8 mouse cellular contexts compared by ENCODE assay signal in genomic region chr5:124538813-124539792, GRCm38 (mm10). TPM values are rescaled to one million over a fixed set of nuclear protein-coding genes. Genes with fewer than 3 reads are reported as not detected.
DNase-seq lines count a peak whose midpoint lies in the region; ATAC-seq and TF ChIP-seq lines count a peak whose summit lies in the region.

No protein-coding gene starts in this region.

- TF ChIP-seq EP300 in MEL (IDR thresholded peaks at IDR 0.05; ENCODE audit: low read depth in 1 of 2, low read length in 2 of 2), result no peak

- peak; percentile 84 for TF ChIP-seq RAD21 in MEL (IDR thresholded peaks at IDR 0.05; ENCODE audit: low read depth, low read length)

- H3K9ac ChIP-seq in kidney, embryonic 16.5 days (replicated peaks; ENCODE audit: low read length), result no peak overlapping the region
- no peak overlapping the region for H3K9ac ChIP-seq in MEL (ENCODE audit: control insufficient read depth, low read depth, low read length, poor library complexity, severe bottlenecking)

- TF ChIP-seq CTCF in MEL (IDR thresholded peaks at IDR 0.05 in 2 of 3, conservative IDR thresholded peaks at IDR 0.05 in 1 of 3; ENCODE audit: control insufficient read depth in 1 of 3, insufficient read depth in 1 of 3, low read depth in 2 of 3, low read length in 3 of 3, poor library complexity in 1 of 3, severe bottlenecking in 1 of 3), result peak; percentile 36 to 85 (median 49)
- TF ChIP-seq CTCF in spleen, adult 2 months (IDR thresholded peaks at IDR 0.05; ENCODE audit: extremely low read depth, insufficient read depth, insufficient read length, insufficient replicate concordance), result peak; percentile 33; the same call in 1 of the 2 replicates

- no peak overlapping the region for H3K27ac ChIP-seq in kidney, embryonic 16.5 days (ENCODE audit: low read length)
- no peak overlapping the region for H3K27ac ChIP-seq in MEL (ENCODE audit: control insufficient read depth, low read depth, low read length)
- H3K27ac ChIP-seq in spleen, adult 2 months (ENCODE audit: insufficient read depth, low read length), result no peak overlapping the region

- no peaks in the 10 kb centered on the region for H3K9me3 ChIP-seq in kidney, embryonic 16.5 days (ENCODE audit: low read length)
- no peaks in the 10 kb centered on the region for H3K9me3 ChIP-seq in MEL (replicated peaks; ENCODE audit: insufficient read depth, low read length)

- peak; percentile 58 for DNase-seq in kidney, adult 11 months
- peak; percentile 83 for DNase-seq in MEL (ENCODE audit: low read depth, low spot score)
- DNase-seq in cerebellum, adult 9-11 months, result peak; percentile 58
- DNase-seq in kidney, adult 9 months, result peak; percentile 83
- DNase-seq in lung, adult 18-20 months, result peak; percentile 64 to 81
- peak; percentile 68 to 73 for DNase-seq in spleen, adult 2 months (ENCODE audit: low read depth in 1 of 2, low spot score in 2 of 2)
- DNase-seq in testis, postnatal 14 days (ENCODE audit: low spot score), result no peak

- WGBS in kidney, embryonic 16.5 days, result 76% methylated on average over 14 of the region's 16 CpGs
- WGBS in spleen, adult 2 months, result 78% methylated on average over 16 of the region's 16 CpGs

- peaks cover 18% of the 10 kb centered on the region for H3K4me1 ChIP-seq in kidney, embryonic 16.5 days (ENCODE audit: insufficient read depth, low read length)
- peaks cover 15 to 21% of the 10 kb centered on the region in 2 experiments for H3K4me1 ChIP-seq in MEL (ENCODE audit: control insufficient read depth in 1 of 2, insufficient read depth in 2 of 2, low read length in 2 of 2)
- peaks cover 6% of the 10 kb centered on the region; the same call in 1 of the 2 replicates for H3K4me1 ChIP-seq in spleen, adult 2 months (ENCODE audit: control insufficient read depth, insufficient read depth, insufficient read length)

- ATAC-seq in kidney, embryonic 16.5 days (ENCODE audit: low FRiP score, low TSS enrichment), result no peak

- H3K4me2 ChIP-seq in kidney, embryonic 16.5 days (replicated peaks; ENCODE audit: low read depth, low read length), result no peak overlapping the region

- H3K27me3 ChIP-seq in kidney, embryonic 16.5 days (ENCODE audit: insufficient read depth, low read length), result no peaks in the 10 kb centered on the region
- no peaks in the 10 kb centered on the region for H3K27me3 ChIP-seq in MEL (ENCODE audit: control insufficient read depth in 1 of 2, insufficient read depth in 2 of 2, low read length in 2 of 2)
- no peaks in the 10 kb centered on the region for H3K27me3 ChIP-seq in spleen, adult 2 months (ENCODE audit: control insufficient read depth, insufficient read depth, low read length)

- TF ChIP-seq POLR2A in MEL (IDR thresholded peaks at IDR 0.05; ENCODE audit: control insufficient read depth in 1 of 2, insufficient read depth in 1 of 2, low read depth in 1 of 2, low read length in 2 of 2, poor library complexity in 1 of 2), result no peak
- no peak for TF ChIP-seq POLR2A in spleen, adult 2 months (IDR thresholded peaks at IDR 0.05; ENCODE audit: low read depth, low read length)

- no peak overlapping the region for H3K4me3 ChIP-seq in kidney, embryonic 16.5 days (ENCODE audit: low read length)
- H3K4me3 ChIP-seq in MEL (ENCODE audit: control insufficient read depth in 1 of 2, insufficient read depth in 1 of 2, low read depth in 2 of 2, low read length in 2 of 2), result no peak overlapping the region
- no peak overlapping the region for H3K4me3 ChIP-seq in spleen, adult 2 months (ENCODE audit: extremely low read depth, insufficient read depth, insufficient read length)

- H3K79me2 ChIP-seq in MEL (ENCODE audit: control insufficient read depth, insufficient read depth, low read length, poor library complexity), result peaks cover 26% of the 10 kb centered on the region

- peaks cover 7% of the 10 kb centered on the region for H3K36me3 ChIP-seq in kidney, embryonic 16.5 days (ENCODE audit: insufficient read depth, low read length)
- peaks cover 9 to 23% of the 10 kb centered on the region in 2 experiments for H3K36me3 ChIP-seq in MEL (ENCODE audit: control insufficient read depth in 1 of 2, insufficient read depth in 2 of 2, low read length in 2 of 2)
- H3K36me3 ChIP-seq in spleen, adult 2 months (ENCODE audit: control insufficient read depth, insufficient read depth, low read length), result peaks cover 7% of the 10 kb centered on the region

TF ChIP-seq in MEL, 35 proteins besides CTCF, POLR2A, EP300 and RAD21:
- TF ChIP-seq JUND (IDR thresholded peaks at IDR 0.05; ENCODE audit: low read depth, low read length) (no peak), USF1 (IDR thresholded peaks at IDR 0.05; ENCODE audit: low read depth, low read length) (0 out of 2 replicates have a peak, but pooled peaks have one; percentile 11), ZC3H11A (IDR thresholded peaks at IDR 0.05; ENCODE audit: low read depth, low read length) (peak; percentile 80), SMC3 (IDR thresholded peaks at IDR 0.05; ENCODE audit: low read depth, low read length) (peak; percentile 72), POLR2AphosphoS5 (IDR thresholded peaks at IDR 0.05; ENCODE audit: borderline replicate concordance, low read depth, low read length) (no peak), SIN3A (IDR thresholded peaks at IDR 0.05; ENCODE audit: low read length) (0 out of 2 replicates have a peak, but pooled peaks have one; percentile 38), ZNF384 (IDR thresholded peaks at IDR 0.05; ENCODE audit: low read depth, low read length) (0 out of 2 replicates have a peak, but pooled peaks have one; percentile 18), TBP (IDR thresholded peaks at IDR 0.05; ENCODE audit: low read depth, low read length) (peak; percentile 61), BHLHE40 (IDR thresholded peaks at IDR 0.05; ENCODE audit: borderline replicate concordance, low read depth, low read length) (no peak)

RNA-seq across cellular contexts. Expression of gene Tmed2, which starts 1.4 kb away (rescaled TPM):
- polyA plus RNA-seq in kidney, embryonic 16.5 days (2015; fragmentation: Nextera tagmentation; extraction: Ambion mirVana), result 537 and 602 TPM in 2 replicates
- 245 and 255 TPM in 2 replicates for total RNA-seq in MEL (2012; rRNA removed)
- 100 to 1,000 TPM in 1 of 2 experiments, not detected in 1; 252 TPM for polyA plus RNA-seq in MEL (2012; ENCODE audit: insufficient read depth in 1 of 2, insufficient read length in 2 of 2, low read depth in 1 of 2, low replicate concordance in 2 of 2, missing spikeins in 1 of 2)
- polyA plus RNA-seq in spleen, adult 2 months (2012; rRNA removed), result 54.2 and 96.7 TPM in 2 replicates

RNA-seq across cellular contexts. Expression of gene Rilpl1, which starts 7.9 kb away (rescaled TPM):
- polyA plus RNA-seq in kidney, embryonic 16.5 days (2015; fragmentation: Nextera tagmentation; extraction: Ambion mirVana), result 21.7 and 21.9 TPM in 2 replicates
- total RNA-seq in MEL (2012; rRNA removed), result 5.0 and 5.7 TPM in 2 replicates
- 1 to 10 TPM in 1 of 2 experiments, not detected in 1; 8.6 TPM for polyA plus RNA-seq in MEL (2012; ENCODE audit: insufficient read depth in 1 of 2, insufficient read length in 2 of 2, low read depth in 1 of 2, low replicate concordance in 2 of 2, missing spikeins in 1 of 2)
- polyA plus RNA-seq in spleen, adult 2 months (2012; rRNA removed), result 3.6 TPM in 2 replicates

RNA-seq across cellular contexts. Expression of gene Ddx55, which starts 13.6 kb away (rescaled TPM):
- 13.9 and 17.2 TPM in 2 replicates for polyA plus RNA-seq in kidney, embryonic 16.5 days (2015; fragmentation: Nextera tagmentation; extraction: Ambion mirVana)
- 29.1 and 33.8 TPM in 2 replicates for total RNA-seq in MEL (2012; rRNA removed)
- polyA plus RNA-seq in MEL (2012; ENCODE audit: insufficient read depth in 1 of 2, insufficient read length in 2 of 2, low read depth in 1 of 2, low replicate concordance in 2 of 2, missing spikeins in 1 of 2), result 10 to 100 TPM in 1 of 2 experiments, not detected in 1; 43.2 TPM
- 17.0 and 19.1 TPM in 2 replicates for polyA plus RNA-seq in spleen, adult 2 months (2012; rRNA removed)

RNA-seq across cellular contexts. Expression of gene Eif2b1, which starts 39.8 kb away (rescaled TPM):
- 73.4 and 76.1 TPM in 2 replicates for polyA plus RNA-seq in kidney, embryonic 16.5 days (2015; fragmentation: Nextera tagmentation; extraction: Ambion mirVana)
- 96.6 and 119 TPM in 2 replicates for total RNA-seq in MEL (2012; rRNA removed)
- 100 to 1,000 TPM; 126 to 599 TPM for polyA plus RNA-seq in MEL (2012; ENCODE audit: insufficient read depth in 1 of 2, insufficient read length in 2 of 2, low read depth in 1 of 2, low replicate concordance in 2 of 2, missing spikeins in 1 of 2)
- polyA plus RNA-seq in spleen, adult 2 months (2012; rRNA removed), result 9.8 and 11.6 TPM in 2 replicates

RNA-seq across cellular contexts. Expression of gene Gtf2h3, which starts 39.8 kb away (rescaled TPM):
- polyA plus RNA-seq in kidney, embryonic 16.5 days (2015; fragmentation: Nextera tagmentation; extraction: Ambion mirVana), result 67.9 and 73.8 TPM in 2 replicates
- total RNA-seq in MEL (2012; rRNA removed), result 88.2 and 116 TPM in 2 replicates
- polyA plus RNA-seq in MEL (2012; ENCODE audit: insufficient read depth in 1 of 2, insufficient read length in 2 of 2, low read depth in 1 of 2, low replicate concordance in 2 of 2, missing spikeins in 1 of 2), result 10 to 100 TPM in 1 of 2 experiments, not detected in 1; 86.1 TPM
- 25.9 and 29.4 TPM in 2 replicates for polyA plus RNA-seq in spleen, adult 2 months (2012; rRNA removed)
